Mouse (Mus musculus): ENCODE data around the gene Gm44790. TPM values are rescaled to one million over a fixed set of nuclear protein-coding genes. Genes with fewer than 3 reads are reported as not detected.
A peak's percentile ranks its signal among the peaks of the same experiment; 100 is the strongest.

The Gm44790 gene
- total RNA-seq, 1 experiment from 2014 or later, result not detected

DNA sequence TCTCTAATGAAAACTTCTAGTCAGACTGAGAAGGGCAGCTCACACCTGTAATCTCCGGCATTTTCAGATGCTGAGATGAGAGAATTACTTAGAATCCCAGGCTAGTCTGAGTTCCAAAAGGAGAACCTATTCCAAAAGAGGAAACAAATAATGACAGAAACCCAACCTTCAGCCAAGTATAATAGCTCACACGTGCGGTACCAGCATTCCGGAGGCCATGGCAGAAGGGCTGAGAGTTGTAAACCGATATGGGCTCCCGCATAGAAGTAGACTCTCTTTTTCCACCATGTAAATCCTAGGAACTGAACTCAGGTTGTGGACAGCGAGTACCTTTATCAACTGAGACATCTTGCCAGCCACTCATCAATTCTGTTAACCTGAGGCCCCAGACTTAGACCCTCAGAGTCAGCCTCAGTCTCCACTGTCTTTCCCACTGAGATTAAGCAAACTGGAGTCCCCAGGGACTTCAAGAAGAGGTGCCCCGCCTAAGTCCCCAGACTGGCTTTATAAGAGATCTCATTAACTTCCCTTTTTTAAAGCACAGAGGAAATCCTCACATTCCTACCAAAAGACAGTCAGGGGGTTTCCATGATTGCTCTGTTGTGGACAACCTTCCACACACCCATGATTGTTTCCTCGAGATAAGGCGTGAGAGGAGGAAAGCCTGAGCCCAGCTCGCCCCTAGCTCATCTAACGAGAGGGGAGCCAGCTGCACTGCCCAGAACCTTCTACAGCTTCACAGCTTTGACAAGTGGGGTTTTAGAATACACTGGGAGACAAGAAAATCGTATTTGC, 67.2 kb downstream of the Gm44790 start:
- ATAC-seq (ENCODE audit: extremely low read depth, insufficient number of reproducible peaks, low FRiP score, poor library complexity, severe bottlenecking), result peak; percentile 40

DNA sequence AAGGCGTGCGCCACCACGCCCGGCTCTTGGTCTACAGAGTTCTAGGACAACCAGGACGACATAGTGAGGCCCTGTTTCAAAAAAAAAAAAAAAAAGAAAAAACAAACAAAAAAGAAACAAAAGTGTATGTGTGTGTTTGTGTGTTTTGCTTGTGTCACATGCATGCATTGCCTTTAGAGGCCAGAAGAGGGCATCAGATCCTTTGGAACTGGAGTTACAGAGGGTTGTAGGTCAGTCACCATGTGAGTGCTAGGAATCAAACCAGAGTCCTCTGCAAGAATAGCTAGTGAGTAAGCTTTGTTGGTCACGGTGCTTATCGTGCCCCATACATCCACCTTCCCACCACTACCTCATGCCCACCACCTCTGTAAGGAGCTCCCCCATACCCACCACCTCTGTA, 68.3 kb downstream of the Gm44790 start:
- no peak for ATAC-seq (ENCODE audit: extremely low read depth, insufficient number of reproducible peaks, low FRiP score, poor library complexity, severe bottlenecking)

Other genes with a start within 250 kb of the Gm44790 start
- gene Tgfa, start 231.4 kb upstream of the Gm44790 start, total RNA-seq (2017), result 1.3 TPM in 1 of 2 replicates, not detected in the other
- 15.3 and 23.0 TPM in 2 replicates for gene Fam136a, start 61.0 kb upstream of the Gm44790 start, total RNA-seq (2017)
- gene Snrpg, start 55.4 kb upstream of the Gm44790 start, total RNA-seq (2017), result 30.7 and 39.0 TPM in 2 replicates
- gene Pcyox1, start 29.5 kb upstream of the Gm44790 start, total RNA-seq (2017), result 14.5 and 15.2 TPM in 2 replicates
- gene Tia1, start 22.4 kb upstream of the Gm44790 start, total RNA-seq (2017), result 146 and 162 TPM in 2 replicates
- 46.2 and 53.4 TPM in 2 replicates for gene C87436, start 11.7 kb downstream of the Gm44790 start, total RNA-seq (2017)
- 35.6 and 38.3 TPM in 2 replicates for gene Pcbp1, start 99.7 kb downstream of the Gm44790 start, total RNA-seq (2017)
- gene Asprv1, start 201.5 kb downstream of the Gm44790 start, total RNA-seq (2017), result 195 and 207 TPM in 2 replicates
- 846 and 903 TPM in 2 replicates for gene Mxd1, start 242.5 kb downstream of the Gm44790 start, total RNA-seq (2017)